Mouse (Mus musculus) CH12.LX (cell line): ENCODE results near the gene Hes6. TPM values are rescaled to one million over a fixed set of nuclear protein-coding genes. Genes with fewer than 3 reads are reported as not detected.

ENCODE experiments used
- DNase-seq: peaks from one replicate; pipeline ENCODE4 v3.0.0-alpha.2; 2013; ENCODE audit errors: extremely low read depth
- H3K27ac ChIP-seq: 2 replicates; pipeline ENCODE4 v1.5.1; 2012; ENCODE audit warnings: low read depth, mild to moderate bottlenecking, control low read depth, moderate library complexity; ENCODE audit not compliant: insufficient read depth
- H3K27me3 ChIP-seq: replicated peaks from 2 replicates; pipeline ENCODE3; 2012; ENCODE audit warnings: inconsistent platforms
- H3K36me3 ChIP-seq, 2 experiments: replicated peaks in 1 of 2; 2 replicates each; pipeline versions ENCODE3 to v1.6.1; 2012; ENCODE audit warnings: inconsistent platforms in 1 of 2, low read length in 1 of 2, mild to moderate bottlenecking in 1 of 2, mixed read lengths in 1 of 2, moderate library complexity in 1 of 2; ENCODE audit not compliant: control insufficient read depth in 1 of 2, insufficient read depth in 1 of 2
- H3K4me1 ChIP-seq, 2 experiments: 2 replicates each; pipeline ENCODE4 v1.6.1; 2012; ENCODE audit warnings: inconsistent platforms in 1 of 2, moderate library complexity in 1 of 2; ENCODE audit not compliant: insufficient read depth in 2 of 2, control insufficient read depth in 1 of 2
- H3K4me2 ChIP-seq: 2 replicates; pipeline ENCODE4 v1.6.1; 2012; ENCODE audit warnings: low read depth, mild to moderate bottlenecking, control low read depth; ENCODE audit not compliant: poor library complexity, insufficient read depth, severe bottlenecking
- H3K4me3 ChIP-seq, 3 experiments: fragments of 150-350 bp in 1 of 3; sonication (generic) in 1 of 3; replicated peaks in 1 of 3; 2 replicates each; pipeline versions ENCODE3 to v1.5.1; 2011 to 2012; ENCODE audit warnings: low read depth in 2 of 3, low read length in 2 of 3, mild to moderate bottlenecking in 2 of 3, moderate library complexity in 2 of 3, control low read depth in 1 of 3, improper control_type of control experiment in 1 of 3, inconsistent platforms in 1 of 3, mixed read lengths in 1 of 3; ENCODE audit not compliant: poor library complexity in 1 of 3
- H3K79me2 ChIP-seq: replicated peaks from 2 replicates; pipeline ENCODE4 v1.6.1; 2012; ENCODE audit warnings: mild to moderate bottlenecking, moderate library complexity; ENCODE audit not compliant: control insufficient read depth, poor library complexity, insufficient read depth, severe bottlenecking; ENCODE audit errors: extremely low read depth
- H3K9ac ChIP-seq: 2 replicates; pipeline ENCODE4 v1.6.1; 2012; ENCODE audit warnings: low read depth, mild to moderate bottlenecking, control low read depth, moderate library complexity; ENCODE audit not compliant: insufficient read depth
- H3K9me3 ChIP-seq: replicated peaks from 2 replicates; pipeline ENCODE3; 2012; ENCODE audit warnings: low read length, inconsistent platforms, mixed read lengths
- CHD1 ChIP-seq: IDR thresholded peaks from 2 replicates; pipeline ENCODE4 v1.6.1; 2012; ENCODE audit warnings: low read depth, low read length, improper control_type of control experiment, inconsistent platforms
- CHD2 ChIP-seq: IDR thresholded peaks from 2 replicates; pipeline ENCODE4 v1.6.1; 2011; ENCODE audit warnings: low read length, improper control_type of control experiment
- CTCF ChIP-seq, 2 experiments: IDR thresholded peaks in 1 of 2; conservative IDR thresholded peaks in 1 of 2; 2 replicates each; pipeline ENCODE4 v1.5.1; 2011 to 2012; ENCODE audit warnings: low read depth in 2 of 2, low read length in 2 of 2, improper control_type of control experiment in 1 of 2, inconsistent platforms in 1 of 2, mild to moderate bottlenecking in 1 of 2, moderate library complexity in 1 of 2
- E2F4 ChIP-seq: IDR thresholded peaks from 2 replicates; pipeline ENCODE4 v1.6.1; 2011; ENCODE audit warnings: low read depth, low read length, improper control_type of control experiment; ENCODE audit not compliant: insufficient replicate concordance
- ELF1 ChIP-seq: IDR thresholded peaks from 2 replicates; pipeline ENCODE4 v1.6.1; 2014; ENCODE audit warnings: low read depth, mild to moderate bottlenecking, inconsistent platforms, low read length, improper control_type of control experiment
- EP300 ChIP-seq: IDR thresholded peaks from 2 replicates; pipeline ENCODE4 v1.6.1; 2011; ENCODE audit warnings: low read length, improper control_type of control experiment
- HCFC1 ChIP-seq: IDR thresholded peaks from 2 replicates; pipeline ENCODE4 v1.6.1; 2012; ENCODE audit warnings: low read depth, mild to moderate bottlenecking, inconsistent platforms, low read length, improper control_type of control experiment
- IRF4 ChIP-seq: IDR thresholded peaks from 2 replicates; pipeline ENCODE4 v1.6.1; 2014; ENCODE audit warnings: low read depth, mild to moderate bottlenecking, inconsistent platforms, low read length, improper control_type of control experiment
- JUND ChIP-seq: conservative IDR thresholded peaks from 2 replicates; pipeline ENCODE4 v1.6.1; 2011; ENCODE audit warnings: low read depth, low read length, improper control_type of control experiment
- KAT2A ChIP-seq: IDR thresholded peaks from 2 replicates; pipeline ENCODE4 v1.6.1; 2012; ENCODE audit warnings: low read length, improper control_type of control experiment, inconsistent platforms; ENCODE audit not compliant: insufficient replicate concordance
- MAFK ChIP-seq: IDR thresholded peaks from 2 replicates; pipeline ENCODE4 v1.6.1; 2011; ENCODE audit warnings: low read length, improper control_type of control experiment; ENCODE audit not compliant: insufficient replicate concordance
- MEF2A ChIP-seq: IDR thresholded peaks from 2 replicates; pipeline ENCODE4 v1.6.1; 2014; ENCODE audit warnings: low read depth, mild to moderate bottlenecking, inconsistent platforms, low read length, improper control_type of control experiment, borderline replicate concordance
- MYC ChIP-seq: IDR thresholded peaks from 2 replicates; pipeline ENCODE4 v1.6.1; 2011; ENCODE audit warnings: low read depth, mild to moderate bottlenecking, improper control_type of control experiment, low read length
- NELFE ChIP-seq: IDR thresholded peaks from 2 replicates; pipeline ENCODE4 v1.6.1; 2011; ENCODE audit warnings: low read depth, low read length, improper control_type of control experiment
- NRF1 ChIP-seq: IDR thresholded peaks from 2 replicates; pipeline ENCODE4 v1.6.1; 2014; ENCODE audit warnings: low read depth, mild to moderate bottlenecking, inconsistent platforms, low read length, improper control_type of control experiment, moderate library complexity
- PAX5 ChIP-seq: IDR thresholded peaks from 2 replicates; pipeline ENCODE4 v1.6.1; 2012; ENCODE audit warnings: low read length, inconsistent platforms, mixed read lengths
- POLR2AphosphoS2 ChIP-seq: IDR thresholded peaks from 2 replicates; pipeline ENCODE4 v1.6.1; 2011; ENCODE audit warnings: low read depth, low read length, improper control_type of control experiment
- RAD21 ChIP-seq: IDR thresholded peaks from 2 replicates; pipeline ENCODE4 v1.6.1; 2011; ENCODE audit warnings: low read depth, mild to moderate bottlenecking, low read length, improper control_type of control experiment, moderate library complexity
- SIN3A ChIP-seq: IDR thresholded peaks from 2 replicates; pipeline ENCODE4 v1.6.1; 2012; ENCODE audit warnings: low read length, improper control_type of control experiment, inconsistent platforms
- SMC3 ChIP-seq: IDR thresholded peaks from 2 replicates; pipeline ENCODE4 v1.6.1; 2011; ENCODE audit warnings: low read depth, low read length, improper control_type of control experiment
- TBP ChIP-seq: conservative IDR thresholded peaks from 2 replicates; pipeline ENCODE4 v1.6.1; 2011; ENCODE audit warnings: low read depth, low read length, improper control_type of control experiment
- UBTF ChIP-seq: IDR thresholded peaks from 2 replicates; pipeline ENCODE4 v1.6.1; 2012; ENCODE audit warnings: low read depth, mild to moderate bottlenecking, inconsistent platforms, low read length, improper control_type of control experiment, moderate library complexity
- USF1 ChIP-seq: IDR thresholded peaks from 2 replicates; pipeline ENCODE4 v1.6.1; 2014; ENCODE audit warnings: low read depth, mild to moderate bottlenecking, inconsistent platforms, low read length, improper control_type of control experiment
- USF2 ChIP-seq: conservative IDR thresholded peaks from 2 replicates; pipeline ENCODE4 v1.6.1; 2011; ENCODE audit warnings: low read depth, low read length, improper control_type of control experiment
- ZC3H11A ChIP-seq: IDR thresholded peaks from 2 replicates; pipeline ENCODE4 v1.6.1; 2012; ENCODE audit warnings: low read depth, mild to moderate bottlenecking, inconsistent platforms, low read length, improper control_type of control experiment
- ZKSCAN1 ChIP-seq: IDR thresholded peaks from 2 replicates; pipeline ENCODE4 v1.6.1; 2012; ENCODE audit warnings: low read depth, inconsistent platforms, low read length, improper control_type of control experiment, borderline replicate concordance
- ZMIZ1 ChIP-seq: IDR thresholded peaks from 2 replicates; pipeline ENCODE4 v1.6.1; 2012; ENCODE audit warnings: low read depth, mild to moderate bottlenecking, inconsistent platforms, low read length, improper control_type of control experiment
- ZNF384 ChIP-seq: IDR thresholded peaks from 2 replicates; pipeline ENCODE4 v1.6.1; 2012; ENCODE audit warnings: low read depth, low read length, improper control_type of control experiment, inconsistent platforms
- dilution Hi-C: fragments of 300-500 bp; cut with MboI; formaldehyde crosslinking; loops from 2 replicates; pipeline ENCODE4 v1.14.3; 2020; ENCODE audit warnings: low sequenced_read_pairs; ENCODE audit not compliant: extremely low pct_unique_long_range_greater_than_20kb, extremely low pct_ligation_motif_present
- in situ Hi-C: fragments of 300-500 bp; cut with MboI; formaldehyde crosslinking; loops from 3 replicates; pipeline ENCODE4 v1.14.3; 2019; ENCODE audit warnings: low sequenced_read_pairs, low pct_ligation_motif_present, low pct_unique_long_range_greater_than_20kb, mixed read lengths
- polyA plus RNA-seq: library from polyadenylated mRNA; unstranded; fragments of >175 nt; gene quantifications from 2 replicates; pipeline ENCODE4 v1.2.1, GENCODE M21; 2012; ENCODE audit warnings: low read depth; ENCODE audit not compliant: insufficient read length
- total RNA-seq, 2 experiments: library from RNA; depleted of rRNA; stranded (reverse); fragments of 300-350 nt in 1 of 2; fragments of >200 nt in 1 of 2; gene quantifications; 2 replicates each; pipeline ENCODE4 v1.2.3; 2012 to 2014

Hes6 gene
- total and polyA plus RNA-seq, 3 experiments = 15.4 to 25.7 (median 21.1) TPM

- H3K4me2 ChIP-seq = no peak overlapping the region
- H3K27me3 ChIP-seq = no peaks in the 10 kb centered on the region
- H3K4me3 ChIP-seq = no peak overlapping the region
- no peak overlapping the region for H3K9ac ChIP-seq
- H3K79me2 ChIP-seq = no peaks in the 10 kb centered on the region
- no peak overlapping the region for H3K27ac ChIP-seq
- H3K36me3 ChIP-seq = peaks cover 52 to 84% of the 10 kb centered on the region in 2 experiments
- DNase-seq = peak; percentile 88
- TF ChIP-seq SMC3 (peak; percentile 96), CTCF (conservative IDR thresholded peaks at IDR 0.05 in 1 of 2, IDR thresholded peaks at IDR 0.05 in 1 of 2; ENCODE audit: low read depth in 2 of 2, low read length in 2 of 2) (peak; percentile 75 to 97), IRF4 (peak; percentile 48; the same call in 1 of the 2 replicates), ZMIZ1 (no peak), NRF1 (peak; percentile 25; the same call in 1 of the 2 replicates), SIN3A (no peak), ZC3H11A (peak; percentile 61), E2F4 (no peak), RAD21 (peak; percentile 97), ZNF384 (no peak), MEF2A (0 out of 2 replicates have a peak, but pooled peaks have one; percentile 48), NELFE (no peak; the same call in 1 of the 2 replicates), EP300 (no peak), ELF1 (peak; percentile 30; the same call in 1 of the 2 replicates), ZKSCAN1 (no peak)
- dilution Hi-C loops = no loop called here
- peaks cover 7 to 16% of the 10 kb centered on the region in 2 experiments for H3K4me1 ChIP-seq
- H3K9me3 ChIP-seq = no peaks in the 10 kb centered on the region
- in situ Hi-C loops = loop anchor here (5.0 to 10.0 kb wide), 2 partner anchors 64 to 136 kb away; partner anchors contain the start of gene Traf3ip1
Measured at GRCm38 (mm10) chr1:91428614-91429013, 14.8 kb upstream of the Hes6 start.

- in situ Hi-C loops = loop anchor here (5.0 to 10.0 kb wide), 2 partner anchors 66 to 138 kb away; partner anchors contain the start of gene Traf3ip1
Measured at GRCm38 (mm10) chr1:91426397-91426796, 12.6 kb upstream of the Hes6 start.

More at GRCm38 (mm10) chr1:91426397-91426796, 12.6 kb upstream of the Hes6 start:
- Histone ChIP-seq H3K4me1 (peaks cover 7 to 16% of the 10 kb centered on the region in 2 experiments), H3K9me3 (no peaks in the 10 kb centered on the region), H3K27ac (no peak overlapping the region), H3K27me3 (no peaks in the 10 kb centered on the region), H3K4me3 (no peak overlapping the region), H3K4me2 (no peak overlapping the region), H3K79me2 (no peaks in the 10 kb centered on the region), H3K36me3 (peaks cover 49 to 79% of the 10 kb centered on the region in 2 experiments), H3K9ac (no peak overlapping the region)
- dilution Hi-C loops = no loop called here
- no peak for DNase-seq
- TF ChIP-seq POLR2AphosphoS2 (no peak), ZMIZ1 (no peak), SMC3 (no peak), ZKSCAN1 (no peak), TBP (no peak), MAFK (no peak), ZC3H11A (no peak), E2F4 (no peak), HCFC1 (no peak), MYC (no peak), CHD1 (no peak), PAX5 (no peak), USF2 (no peak), UBTF (no peak), CHD2 (no peak), KAT2A (no peak), USF1 (no peak), JUND (no peak), CTCF (conservative IDR thresholded peaks at IDR 0.05 in 1 of 2, IDR thresholded peaks at IDR 0.05 in 1 of 2; ENCODE audit: low read depth in 2 of 2, low read length in 2 of 2) (no peak)
